Mouse (Mus musculus) lung, embryonic 14.5 days (tissue): ENCODE results near the gene Mtfr2. TPM values are rescaled to one million over a fixed set of nuclear protein-coding genes. Genes with fewer than 3 reads are reported as not detected.
A peak's percentile ranks its signal among the peaks of the same experiment; 100 is the strongest.

Experiments used
- ATAC-seq: fragments of 200-750 bp; cut with Nextera tagmentation; 2 replicates; pipeline ENCODE4 v1.8.0; 2017; ENCODE audit warnings: mild to moderate bottlenecking, moderate TSS enrichment, moderate library complexity; ENCODE audit not compliant: insufficient read depth
- DNase-seq: peaks from one replicate; pipeline ENCODE4 v3.0.0-alpha.2; 2015
- H3K27ac ChIP-seq: fragments of 300-500 bp; sonication (generic); 2 replicates; pipeline ENCODE4 v1.5.1; 2014; ENCODE audit warnings: low read depth, mild to moderate bottlenecking, moderate library complexity
- H3K27me3 ChIP-seq: fragments of 300-500 bp; sonication (generic); 2 replicates; pipeline ENCODE4 v1.6.1; 2014; ENCODE audit warnings: low read length, control low read depth; ENCODE audit not compliant: insufficient read depth
- H3K36me3 ChIP-seq: fragments of 300-500 bp; sonication (generic); 2 replicates; pipeline ENCODE4 v1.6.1; 2014; ENCODE audit warnings: control low read depth; ENCODE audit not compliant: insufficient read depth
- H3K4me1 ChIP-seq: fragments of 300-500 bp; sonication (generic); 2 replicates; pipeline ENCODE4 v1.6.1; 2014; ENCODE audit warnings: antibody characterized with exemption, control low read depth; ENCODE audit not compliant: insufficient read depth
- H3K4me2 ChIP-seq: fragments of 300-500 bp; sonication (generic); 2 replicates; pipeline ENCODE4 v1.6.1; 2014; ENCODE audit warnings: mild to moderate bottlenecking
- H3K4me3 ChIP-seq: fragments of 300-500 bp; sonication (generic); 2 replicates; pipeline ENCODE4 v1.5.1; 2014; ENCODE audit warnings: low read depth, low read length
- H3K9ac ChIP-seq: fragments of 300-500 bp; sonication (generic); 2 replicates; pipeline ENCODE4 v1.6.1; 2014
- H3K9me3 ChIP-seq: fragments of 300-500 bp; sonication (generic); 2 replicates; pipeline ENCODE4 v1.6.1; 2016; ENCODE audit warnings: low read depth, low read length, control low read depth
- CTCF ChIP-seq: IDR thresholded peaks from 2 replicates; pipeline ENCODE4 v1.5.1; 2016; ENCODE audit warnings: antibody characterized with exemption, low read depth
- whole genome bisulfite sequencing: fragments of 180-500 bp; shearing (Covaris S2); extraction: QIAGEN DNeasy Blood & Tissue Kit; methylation state at CpG from one replicate; pipeline ENCODE4 v1.1.7; 2014; 5-methylcytosine and 5-hydroxymethylcytosine counted together
- polyA plus RNA-seq: library from polyadenylated mRNA; unstranded; fragments of >200 nt; fragmentation: Nextera tagmentation; extraction: Ambion mirVana; gene quantifications from 2 replicates; pipeline ENCODE4 v1.2.1, GENCODE M21; 2014

The Mtfr2 gene
- polyA plus RNA-seq, 1 experiment from 2014 or later: 3.2 TPM

- Histone ChIP-seq H3K9ac (no peak overlapping the region), H3K4me3 (0 out of 2 replicates have a peak overlapping the region, but pooled peaks have one; percentile 64), H3K9me3 (no peaks in the 10 kb centered on the region), H3K4me1 (no peaks in the 10 kb centered on the region), H3K27ac (no peak overlapping the region), H3K4me2 (peak overlapping the region; percentile 60; the same call in 1 of the 2 replicates), H3K27me3 (no peaks in the 10 kb centered on the region), H3K36me3 (peaks cover 29% of the 10 kb centered on the region)
- DNase-seq: no peak
- no peak for ATAC-seq
- WGBS: 87% methylated on average over 2 of the region's 2 CpGs
- no peak for TF ChIP-seq CTCF
These were observed 1.3 kb downstream of the Mtfr2 start for GRCm38 (mm10) chr10:20348894-20349293.

GRCm38 (mm10) chr10:20361542-20362449, 14.2 kb downstream of the Mtfr2 start:
- Histone ChIP-seq H3K4me2 (no peak overlapping the region), H3K27ac (no peak overlapping the region), H3K4me3 (no peak overlapping the region), H3K27me3 (no peaks in the 10 kb centered on the region), H3K9me3 (no peaks in the 10 kb centered on the region), H3K9ac (no peak overlapping the region), H3K4me1 (no peaks in the 10 kb centered on the region), H3K36me3 (peaks cover 19% of the 10 kb centered on the region; the same call in 1 of the 2 replicates)
- peak; percentile 79 for DNase-seq
- ATAC-seq: peak; percentile 70; the same call in 1 of the 2 replicates
- 55% methylated on average over 10 of the region's 10 CpGs for WGBS
- TF ChIP-seq CTCF: peak; percentile 87

- Histone ChIP-seq H3K4me3 (no peak overlapping the region), H3K9me3 (peaks cover under 1% of the 10 kb centered on the region; the same call in 1 of the 2 replicates), H3K4me1 (no peaks in the 10 kb centered on the region), H3K4me2 (no peak overlapping the region), H3K27ac (no peak overlapping the region), H3K36me3 (peaks cover 16% of the 10 kb centered on the region; the same call in 1 of the 2 replicates), H3K27me3 (no peaks in the 10 kb centered on the region), H3K9ac (no peak overlapping the region)
- no peak for TF ChIP-seq CTCF
- 48% methylated on average over 4 of the region's 4 CpGs for WGBS
- ATAC-seq (no peak; the same call in 1 of the 2 replicates), DNase-seq (no peak)
These were observed 15.0 kb downstream of the Mtfr2 start for GRCm38 (mm10) chr10:20362450-20363118.

- DNase-seq (no peak), ATAC-seq (no peak)
- Histone ChIP-seq H3K4me1 (no peaks in the 10 kb centered on the region), H3K4me3 (no peak overlapping the region), H3K27ac (no peak overlapping the region), H3K9me3 (peaks cover 4% of the 10 kb centered on the region; the same call in 1 of the 2 replicates), H3K4me2 (no peak overlapping the region), H3K27me3 (no peaks in the 10 kb centered on the region), H3K9ac (no peak overlapping the region), H3K36me3 (no peaks in the 10 kb centered on the region)
- 95% methylated on average over 5 of the region's 5 CpGs for WGBS
- TF ChIP-seq CTCF: peak; percentile 30; the same call in 1 of the 2 replicates
These were observed 24.5 kb downstream of the Mtfr2 start for GRCm38 (mm10) chr10:20372046-20372445.

GRCm38 (mm10) chr10:20377621-20378020, 30.1 kb downstream of the Mtfr2 start:
- 85% methylated on average over 9 of the region's 9 CpGs for WGBS
- H3K27me3 ChIP-seq: no peaks in the 10 kb centered on the region
- no peak overlapping the region for H3K27ac ChIP-seq
- H3K4me2 ChIP-seq: no peak overlapping the region
- ATAC-seq (no peak), DNase-seq (no peak)
- no peak overlapping the region for H3K9ac ChIP-seq
- no peaks in the 10 kb centered on the region for H3K9me3 ChIP-seq
- H3K4me3 ChIP-seq: no peak overlapping the region
- no peaks in the 10 kb centered on the region for H3K36me3 ChIP-seq
- H3K4me1 ChIP-seq: no peaks in the 10 kb centered on the region
- TF ChIP-seq CTCF: no peak

- Histone ChIP-seq H3K4me1 (no peaks in the 10 kb centered on the region; the same call in 1 of the 2 replicates), H3K27me3 (no peaks in the 10 kb centered on the region), H3K36me3 (no peaks in the 10 kb centered on the region), H3K4me2 (no peak overlapping the region), H3K27ac (no peak overlapping the region), H3K4me3 (no peak overlapping the region), H3K9ac (no peak overlapping the region), H3K9me3 (no peaks in the 10 kb centered on the region)
- TF ChIP-seq CTCF: no peak
- no peak for ATAC-seq
- WGBS: 75% methylated on average over 9 of the region's 9 CpGs
- DNase-seq: no peak
These were observed 31.6 kb downstream of the Mtfr2 start for GRCm38 (mm10) chr10:20379071-20379735.
